Mouse (Mus musculus) liver, embryonic 14.5 days (tissue): ENCODE measurements around the gene Slc5a8. TPM values are rescaled to one million over a fixed set of nuclear protein-coding genes. Genes with fewer than 3 reads are reported as not detected.

Experiments used
- ATAC-seq: fragments of 200-750 bp; cut with Nextera tagmentation; 2 replicates; pipeline ENCODE4 v1.8.0; 2017; ENCODE audit warnings: moderate number of reproducible peaks, mild to moderate bottlenecking, moderate library complexity; ENCODE audit not compliant: insufficient read depth
- DNase-seq, 3 experiments: peaks; one replicate each; pipeline ENCODE4 v3.0.0-alpha.2; 2012 to 2013; ENCODE audit warnings: low read depth in 3 of 3, low spot score in 3 of 3
- H3K27ac ChIP-seq: fragments of 300-500 bp; sonication (generic); 2 replicates; pipeline ENCODE4 v1.5.1; 2014; ENCODE audit warnings: moderate library complexity, mild to moderate bottlenecking, control low read depth, inconsistent platforms
- H3K27me3 ChIP-seq: fragments of 300-500 bp; sonication (generic); 2 replicates; pipeline ENCODE4 v1.6.1; 2014; ENCODE audit warnings: mild to moderate bottlenecking, low read length, moderate library complexity; ENCODE audit not compliant: control insufficient read depth, insufficient read depth
- H3K36me3 ChIP-seq: fragments of 300-500 bp; sonication (generic); replicated peaks from 2 replicates; pipeline ENCODE4 v1.6.1; 2014; ENCODE audit warnings: low read depth; ENCODE audit not compliant: control insufficient read depth, insufficient read depth
- H3K4me1 ChIP-seq, 2 experiments: fragments of 200-500 bp in 1 of 2; fragments of 300-500 bp in 1 of 2; sonication (generic) in 1 of 2; replicated peaks; 2 replicates each; pipeline ENCODE4 v1.6.1; 2012 to 2014; ENCODE audit warnings: antibody characterized with exemption in 1 of 2, inconsistent platforms in 1 of 2, low read length in 1 of 2; ENCODE audit not compliant: control insufficient read depth in 2 of 2, insufficient read depth in 2 of 2
- H3K4me2 ChIP-seq: fragments of 300-500 bp; sonication (generic); 2 replicates; pipeline ENCODE4 v1.6.1; 2014; ENCODE audit warnings: low read depth, mild to moderate bottlenecking, control low read depth, moderate library complexity
- H3K4me3 ChIP-seq, 2 experiments: fragments of 200-500 bp in 1 of 2; fragments of 300-500 bp in 1 of 2; sonication (generic) in 1 of 2; 2 replicates each; pipeline ENCODE4 v1.5.1; 2012 to 2014; ENCODE audit warnings: low read depth in 2 of 2, low read length in 2 of 2, mild to moderate bottlenecking in 2 of 2, control low read depth in 1 of 2, inconsistent platforms in 1 of 2, moderate library complexity in 1 of 2; ENCODE audit not compliant: insufficient read depth in 1 of 2
- H3K9ac ChIP-seq: fragments of 300-500 bp; sonication (generic); replicated peaks from 2 replicates; pipeline ENCODE4 v1.6.1; 2014; ENCODE audit warnings: mild to moderate bottlenecking, control low read depth, moderate library complexity
- H3K9me3 ChIP-seq: fragments of 300-500 bp; sonication (generic); 2 replicates; pipeline ENCODE4 v1.6.1; 2016; ENCODE audit warnings: low read length, mixed read lengths; ENCODE audit not compliant: control insufficient read depth
- CTCF ChIP-seq: IDR thresholded peaks from 2 replicates; pipeline ENCODE4 v1.5.1; 2016; ENCODE audit warnings: antibody characterized with exemption, low read depth, control low read depth
- EP300 ChIP-seq: IDR thresholded peaks from 2 replicates; pipeline ENCODE4 v1.6.1; 2016; ENCODE audit warnings: antibody characterized with exemption, low read depth
- WGBS: fragments of 180-500 bp; shearing (Covaris S2); extraction: QIAGEN DNeasy Blood & Tissue Kit; methylation state at CpG from one replicate; pipeline ENCODE4 v1.1.7; 2014; ENCODE audit not compliant: insufficient replicate concordance; 5-methylcytosine and 5-hydroxymethylcytosine counted together
- polyA plus RNA-seq, 2 experiments: library from polyadenylated mRNA; depleted of rRNA in 1 of 2; stranded (reverse) in 1 of 2; unstranded in 1 of 2; fragments of >200 nt; fragmentation: Nextera tagmentation in 1 of 2; extraction: Ambion mirVana in 1 of 2; gene quantifications; 2 replicates each; pipeline versions ENCODE4 v1.2.1 to v1.2.3; 2012 to 2014

Gene Slc5a8
- polyA plus RNA-seq, 2 experiments: 0.01 TPM; not detected in 1

DNA sequence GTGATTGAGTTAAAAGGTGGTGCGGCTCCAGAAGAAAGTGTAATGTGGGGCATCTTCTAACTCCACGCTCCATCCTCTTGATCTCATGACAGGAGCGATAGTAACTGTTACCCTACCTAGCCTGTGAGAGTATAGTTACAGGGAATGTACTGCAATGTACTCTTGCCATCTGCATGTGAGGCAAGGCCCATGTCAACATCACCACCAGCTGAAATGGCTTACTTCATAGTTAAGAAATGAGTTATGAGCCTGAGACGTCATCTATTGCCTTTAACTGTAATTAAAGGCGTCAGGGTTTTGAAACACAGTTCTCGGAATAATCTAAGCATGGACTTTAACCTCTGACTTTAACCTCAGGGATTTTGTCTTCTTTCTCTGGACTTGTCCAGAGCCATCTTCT, 11.2 kb downstream of the Slc5a8 start:
- H3K9ac ChIP-seq: no peak overlapping the region
- ATAC-seq: no peak
- no peaks in the 10 kb centered on the region for H3K27me3 ChIP-seq
- no peaks in the 10 kb centered on the region for H3K9me3 ChIP-seq
- no peak overlapping the region for H3K4me2 ChIP-seq
- H3K36me3 ChIP-seq: no peaks in the 10 kb centered on the region
- no peak overlapping the region for H3K4me3 ChIP-seq
- H3K4me1 ChIP-seq: no peaks in the 10 kb centered on the region
- 68% methylated on average over 6 of the region's 6 CpGs for WGBS
- no peak for DNase-seq
- H3K27ac ChIP-seq: no peak overlapping the region
- TF ChIP-seq EP300 (no peak), CTCF (no peak)

DNA sequence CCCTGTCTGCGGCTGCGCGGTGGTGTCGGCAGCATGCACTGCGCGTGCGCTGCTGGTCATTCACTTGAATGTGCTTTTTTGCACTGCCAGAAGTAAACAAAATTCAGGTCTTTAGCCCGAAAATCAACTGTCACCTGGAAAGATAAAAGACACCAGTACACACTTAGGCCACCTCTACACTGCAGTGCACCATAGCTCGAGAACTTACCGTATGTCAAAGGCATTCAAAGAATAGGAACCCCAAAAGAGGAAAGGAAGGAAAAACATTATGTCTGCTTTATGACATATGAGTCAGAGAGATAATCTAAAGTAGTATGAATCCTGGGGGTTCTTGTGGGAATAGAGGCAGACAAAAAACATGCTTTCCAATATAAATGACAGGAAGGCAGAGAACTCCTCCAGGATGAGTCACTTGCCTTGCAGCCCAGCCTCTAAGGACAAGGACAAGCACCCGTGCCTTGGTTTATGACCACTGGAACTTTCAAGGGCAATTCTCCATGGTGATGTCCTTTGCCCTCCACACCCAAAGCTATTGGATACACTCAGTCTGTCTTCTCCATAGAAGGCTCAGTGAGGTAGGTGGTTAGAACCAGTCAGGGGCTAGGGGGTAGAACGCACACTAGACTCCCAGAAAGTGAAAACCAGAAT, 64.0 kb downstream of the Slc5a8 start:
- TF ChIP-seq EP300: no peak
- no peak for TF ChIP-seq CTCF
- Histone ChIP-seq H3K4me3 (no peak overlapping the region), H3K9ac (no peak overlapping the region), H3K9me3 (no peaks in the 10 kb centered on the region), H3K27ac (no peak overlapping the region), H3K36me3 (no peaks in the 10 kb centered on the region), H3K27me3 (no peaks in the 10 kb centered on the region), H3K4me2 (no peak overlapping the region), H3K4me1 (no peaks in the 10 kb centered on the region)
- WGBS: 76% methylated on average over 12 of the region's 12 CpGs
- ATAC-seq (no peak), DNase-seq (no peak)

DNA sequence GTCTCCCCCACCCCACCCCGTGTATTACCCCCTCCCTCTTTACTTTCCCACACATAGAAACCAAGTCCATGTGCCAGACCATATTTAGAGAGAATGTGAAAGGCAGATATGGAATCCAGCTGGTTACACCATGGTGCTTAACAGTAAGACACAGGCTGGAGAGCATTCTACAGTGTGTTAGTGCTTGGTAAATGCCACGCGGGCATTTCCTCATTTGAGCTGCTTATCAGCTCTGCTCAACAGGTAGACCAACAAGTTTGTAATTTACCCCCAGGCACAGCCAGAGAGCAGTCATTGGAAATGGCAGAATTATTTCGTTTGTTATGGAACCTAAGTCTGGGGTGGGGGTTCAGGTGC, 64.5 kb downstream of the Slc5a8 start:
- no peak overlapping the region for H3K27ac ChIP-seq
- ATAC-seq: no peak
- H3K4me1 ChIP-seq: no peaks in the 10 kb centered on the region
- H3K4me2 ChIP-seq: no peak overlapping the region
- 54% methylated on average over 4 of the region's 4 CpGs for WGBS
- no peak for TF ChIP-seq CTCF
- no peak for TF ChIP-seq EP300
- H3K4me3 ChIP-seq: no peak overlapping the region
- no peak overlapping the region for H3K9ac ChIP-seq
- no peaks in the 10 kb centered on the region for H3K9me3 ChIP-seq
- no peaks in the 10 kb centered on the region for H3K36me3 ChIP-seq
- no peak for DNase-seq
- no peaks in the 10 kb centered on the region for H3K27me3 ChIP-seq

DNA sequence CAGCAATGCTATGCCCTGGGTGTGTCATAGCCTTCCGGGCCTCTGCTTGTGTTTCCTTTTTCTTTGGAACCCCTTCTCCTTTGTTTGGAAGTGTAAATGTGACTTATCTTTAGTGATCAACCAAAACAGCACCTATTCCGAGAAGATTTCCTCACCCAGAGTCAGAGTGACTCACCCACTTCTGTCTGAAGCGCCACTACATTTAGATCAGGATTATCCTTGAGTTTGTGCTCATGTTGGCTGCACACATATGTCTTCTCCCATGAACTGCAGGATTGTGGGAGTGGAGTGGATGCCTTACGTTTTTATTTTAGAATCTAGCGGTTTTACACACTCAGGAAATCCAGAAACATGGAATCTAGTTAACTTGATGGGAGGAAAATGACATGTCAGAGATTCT, 75.0 kb downstream of the Slc5a8 start:
- H3K27ac ChIP-seq: no peak overlapping the region
- no peak overlapping the region for H3K4me2 ChIP-seq
- DNase-seq (no peak), ATAC-seq (no peak)
- H3K4me1 ChIP-seq: no peaks in the 10 kb centered on the region
- no peaks in the 10 kb centered on the region for H3K36me3 ChIP-seq
- WGBS: 57% methylated on average over 5 of the region's 5 CpGs
- no peaks in the 10 kb centered on the region for H3K9me3 ChIP-seq
- H3K27me3 ChIP-seq: no peaks in the 10 kb centered on the region
- no peak overlapping the region for H3K4me3 ChIP-seq
- no peak overlapping the region for H3K9ac ChIP-seq
- TF ChIP-seq EP300 (no peak), CTCF (no peak)

DNA sequence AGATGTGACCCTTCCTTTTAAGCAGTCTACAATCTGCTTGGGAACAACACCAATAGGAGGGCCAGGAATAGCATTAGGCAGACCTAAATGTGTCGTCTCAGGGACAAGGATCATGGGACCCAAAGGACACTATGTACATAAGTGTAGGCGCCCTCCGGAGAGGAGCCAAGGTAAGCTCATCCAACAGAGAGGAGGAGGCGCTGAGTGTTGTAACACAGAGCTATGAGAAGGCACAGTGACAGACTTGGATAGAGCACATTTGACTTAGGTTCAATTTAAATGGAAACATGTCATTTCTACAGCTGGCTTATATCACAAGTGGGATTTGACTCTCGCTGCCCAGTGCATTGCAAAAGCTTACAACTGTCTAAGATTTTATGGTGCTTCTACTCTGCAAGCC, 82.8 kb downstream of the Slc5a8 start:
- H3K9me3 ChIP-seq: no peaks in the 10 kb centered on the region
- no peak overlapping the region for H3K4me2 ChIP-seq
- H3K27me3 ChIP-seq: no peaks in the 10 kb centered on the region
- ATAC-seq (no peak), DNase-seq (no peak)
- no peaks in the 10 kb centered on the region for H3K36me3 ChIP-seq
- H3K4me1 ChIP-seq: no peaks in the 10 kb centered on the region
- no peak overlapping the region for H3K27ac ChIP-seq
- TF ChIP-seq CTCF (no peak), EP300 (no peak)
- no peak overlapping the region for H3K4me3 ChIP-seq
- no peak overlapping the region for H3K9ac ChIP-seq
- 73% methylated on average over 5 of the region's 5 CpGs for WGBS
